In genomic region chr1:111864779-111865165, GRCm38 (mm10) we compare ENCODE assay signal across 8 mouse cellular contexts. TPM values are rescaled to one million over a fixed set of nuclear protein-coding genes. Genes with fewer than 3 reads are reported as not detected.
DNase-seq lines count a peak whose midpoint lies in the region; ATAC-seq and TF ChIP-seq lines count a peak whose summit lies in the region.

Gene Dsel, minus strand, starts transcription at chr1:111864918.

- H3K27me3 ChIP-seq in hindbrain, embryonic 11.5 days (ENCODE audit: control insufficient read depth, insufficient read depth, low read length) = no peaks in the 10 kb centered on the region
- no peaks in the 10 kb centered on the region for H3K27me3 ChIP-seq in lung, embryonic 16.5 days (ENCODE audit: control insufficient read depth, insufficient read depth, low read depth, low read length)
- H3K27me3 ChIP-seq in thymus, adult 2 months (ENCODE audit: control insufficient read depth, insufficient read depth, low read length) = no peaks in the 10 kb centered on the region

- no peaks in the 10 kb centered on the region for H3K4me1 ChIP-seq in hindbrain, embryonic 11.5 days (replicated peaks; ENCODE audit: control insufficient read depth, insufficient read depth, low read length)
- 0 out of 2 replicates have a peak, but pooled peaks cover 5% of the 10 kb centered on the region for H3K4me1 ChIP-seq in lung, embryonic 16.5 days (replicated peaks; ENCODE audit: control insufficient read depth, insufficient read depth, low read length)
- H3K4me1 ChIP-seq in thymus, adult 2 months (replicated peaks; ENCODE audit: control insufficient read depth, insufficient read depth, low read length) = 0 out of 2 replicates have a peak, but pooled peaks cover 6% of the 10 kb centered on the region

- under 1% methylated on average over 33 of the region's 33 CpGs for WGBS in hindbrain, embryonic 11.5 days
- WGBS in lung, embryonic 16.5 days = 2% methylated on average over 27 of the region's 33 CpGs
- WGBS in thymus, adult 2 months = under 1% methylated on average over 33 of the region's 33 CpGs

- peak within 1 kb of the TSS; percentile 78 for H3K4me3 ChIP-seq in hindbrain, embryonic 11.5 days (ENCODE audit: low read depth, low read length)
- H3K4me3 ChIP-seq in lung, embryonic 16.5 days (ENCODE audit: low read length) = peak within 1 kb of the TSS; percentile 81
- H3K4me3 ChIP-seq in thymus, adult 2 months (ENCODE audit: control insufficient read depth, insufficient read depth, low read length) = peak within 1 kb of the TSS; percentile 73

- no peak for TF ChIP-seq POLR2A in thymus, adult 2 months (IDR thresholded peaks at IDR 0.05; ENCODE audit: control insufficient read depth, extremely low read depth, insufficient read depth, low read length, poor library complexity)

- peak within 1 kb of the TSS; percentile 80 for H3K4me2 ChIP-seq in hindbrain, embryonic 11.5 days (replicated peaks; ENCODE audit: low read depth, low read length)
- H3K4me2 ChIP-seq in lung, embryonic 16.5 days (ENCODE audit: low read depth, low read length) = peak within 1 kb of the TSS; percentile 83

- 0 out of 2 replicates have a peak, but pooled peaks have one; percentile 12 for TF ChIP-seq CTCF in thymus, adult 2 months (IDR thresholded peaks at IDR 0.05; ENCODE audit: borderline replicate concordance, control insufficient read depth, extremely low read depth, insufficient read depth, low read length, poor library complexity)

- H3K9ac ChIP-seq in hindbrain, embryonic 11.5 days (ENCODE audit: low read depth, low read length) = peak within 1 kb of the TSS; percentile 89
- H3K9ac ChIP-seq in lung, embryonic 16.5 days (ENCODE audit: low read length) = peak within 1 kb of the TSS; percentile 85

- H3K9me3 ChIP-seq in hindbrain, embryonic 11.5 days (ENCODE audit: control insufficient read depth, low read length) = no peaks in the 10 kb centered on the region
- no peaks in the 10 kb centered on the region for H3K9me3 ChIP-seq in lung, embryonic 16.5 days (ENCODE audit: control insufficient read depth, low read length)

- peak; percentile 90 for DNase-seq in R1 (ENCODE audit: low read depth, low spot score)
- DNase-seq in cerebellum, postnatal 14 days = peak; percentile 95
- peak; percentile 82 to 88 for DNase-seq in frontal cortex, postnatal 10 days (ENCODE audit: low spot score in 2 of 2)
- peak; percentile 96 for DNase-seq in hindbrain, embryonic 11.5 days (ENCODE audit: low spot score)
- DNase-seq in layer of hippocampus, adult 9-11 months = peak; percentile 91
- DNase-seq in ovary, adult 18-20 months (ENCODE audit: low spot score) = peak; percentile 90
- peak; percentile 86 for DNase-seq in thymus, adult 2 months

- peak within 1 kb of the TSS; percentile 65 for H3K27ac ChIP-seq in hindbrain, embryonic 11.5 days (ENCODE audit: low read depth, low read length)
- H3K27ac ChIP-seq in lung, embryonic 16.5 days (ENCODE audit: low read length) = peak within 1 kb of the TSS; percentile 98
- H3K27ac ChIP-seq in thymus, adult 2 months (ENCODE audit: control insufficient read depth, insufficient read depth, low read length) = no peak within 1 kb of the TSS; the same call in 1 of the 2 replicates

- peak; percentile 98 for ATAC-seq in hindbrain, embryonic 11.5 days (ENCODE audit: low FRiP score)
- ATAC-seq in lung, embryonic 16.5 days (ENCODE audit: low read depth) = peak; percentile 98

- no peaks in the 10 kb centered on the region for H3K36me3 ChIP-seq in hindbrain, embryonic 11.5 days (ENCODE audit: control insufficient read depth, insufficient read depth, low read length)
- no peaks in the 10 kb centered on the region for H3K36me3 ChIP-seq in lung, embryonic 16.5 days (ENCODE audit: control insufficient read depth, insufficient read depth, low read length)
- H3K36me3 ChIP-seq in thymus, adult 2 months (ENCODE audit: control insufficient read depth, insufficient read depth, low read length) = no peaks in the 10 kb centered on the region

RNA-seq across cellular contexts. Expression of gene Dsel, which starts in this region (rescaled TPM):
- polyA plus RNA-seq in hindbrain, embryonic 11.5 days (2014; fragmentation: Nextera tagmentation; extraction: Ambion mirVana) = 10.2 and 10.5 TPM in 2 replicates
- 8.8 and 10.0 TPM in 2 replicates for polyA plus RNA-seq in lung, embryonic 16.5 days (2015; fragmentation: Nextera tagmentation; extraction: Ambion mirVana)
- polyA plus RNA-seq in thymus, adult 2 months (2012; rRNA removed) = 3.8 and 4.3 TPM in 2 replicates
